Mouse (Mus musculus): ENCODE data around the gene Gm13420. TPM values are rescaled to one million over a fixed set of nuclear protein-coding genes. Genes with fewer than 3 reads are reported as not detected.

The Gm13420 gene
- polyA plus RNA-seq, 2 experiments from 2014 or later, result 0.30 TPM; not detected in 1

DNA sequence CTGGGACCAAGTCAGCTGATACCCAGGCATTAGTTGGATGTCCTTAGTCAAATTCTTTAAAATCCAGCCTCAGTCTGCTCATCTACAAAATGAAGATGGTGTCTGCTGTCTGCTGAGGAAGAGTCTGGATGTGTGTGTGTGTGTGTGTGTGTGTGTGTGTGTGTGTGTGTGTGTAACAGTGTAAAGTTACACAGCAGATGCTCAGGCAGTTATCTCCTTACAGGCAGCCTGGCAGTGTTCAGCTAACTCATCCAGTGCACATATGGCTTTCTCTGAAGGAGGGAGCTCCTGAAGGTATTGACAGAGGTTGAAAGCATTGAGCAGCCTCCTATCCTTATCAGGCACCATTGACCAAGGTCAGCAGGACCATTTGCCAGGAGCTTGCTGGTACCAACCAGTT is 50.6 kb downstream of the Gm13420 start:
- ATAC-seq, result no peak

DNA sequence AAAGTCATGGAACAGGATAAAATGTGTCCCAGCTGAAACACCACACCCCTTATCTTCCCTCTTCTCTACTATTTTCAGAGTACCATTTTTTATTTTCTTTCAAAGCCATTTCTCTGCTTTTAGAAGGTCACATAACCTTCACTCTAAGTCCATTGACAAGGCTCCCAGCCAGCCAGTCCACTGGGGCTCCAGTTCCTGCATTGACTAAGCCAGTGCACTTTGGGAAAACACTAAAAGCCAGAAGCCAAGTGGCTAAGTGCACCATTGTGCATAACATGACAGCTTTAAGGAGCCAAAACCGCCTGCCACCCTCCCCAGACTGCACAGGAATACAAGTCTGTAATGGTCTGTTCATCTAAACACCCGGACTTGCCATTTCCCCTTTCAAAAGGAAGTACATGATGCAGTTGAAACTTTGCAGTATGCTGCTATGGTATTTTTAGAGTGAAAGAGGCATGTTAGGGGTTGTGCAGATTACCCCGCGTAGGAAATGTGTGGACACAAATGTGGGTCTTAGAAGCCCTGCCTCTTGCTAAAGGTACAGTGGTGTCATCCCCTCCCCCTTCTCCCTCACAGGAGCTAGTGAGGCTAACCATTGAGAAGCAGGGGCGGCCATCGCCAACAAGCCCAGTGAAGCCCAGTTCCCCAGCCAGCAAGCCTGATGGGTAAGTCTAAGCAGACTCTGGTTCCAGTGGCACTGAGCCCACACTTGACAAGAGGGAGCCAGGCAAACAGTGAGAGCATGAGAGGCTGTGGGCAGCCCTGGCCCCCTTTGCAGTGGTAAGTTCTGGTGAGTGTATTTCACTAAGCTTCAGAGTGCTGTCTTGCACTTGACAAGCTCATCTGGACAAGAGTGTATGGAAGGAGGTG is 52.8 kb downstream of the Gm13420 start:
- ATAC-seq, result no peak

DNA sequence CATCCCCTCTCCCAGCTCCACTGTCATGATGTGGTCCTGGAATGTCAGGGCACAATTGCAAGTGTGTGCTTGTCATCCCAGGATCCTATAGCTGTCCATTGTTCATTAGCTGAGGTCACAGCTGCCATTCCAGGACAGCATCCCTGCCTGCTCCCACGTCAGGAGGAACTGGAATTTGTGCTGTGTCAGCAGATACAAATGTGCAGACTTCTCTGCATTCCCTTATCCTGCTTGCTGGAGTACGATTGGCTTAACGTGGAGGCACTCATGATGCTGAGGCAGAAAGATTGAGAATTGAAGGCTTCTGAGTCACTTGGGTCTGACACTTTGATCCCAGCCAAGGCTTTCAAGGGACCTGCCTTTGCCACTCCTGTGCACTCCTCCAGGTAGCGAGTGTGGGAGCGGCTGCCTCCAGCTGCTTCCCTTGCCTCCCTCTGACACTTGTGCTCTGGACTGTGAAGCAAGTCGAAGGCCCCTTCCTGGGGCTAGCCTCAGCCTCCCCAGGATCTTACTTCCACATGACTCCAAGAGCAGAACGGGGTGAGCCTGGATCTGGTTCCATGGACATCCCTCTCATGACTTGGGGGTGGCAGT is 55.2 kb downstream of the Gm13420 start:
- ATAC-seq, result no peak

Other genes starting within 250 kb of the Gm13420 start
- 10 to 100 TPM; 28.7 to 35.9 TPM for gene Rapgef1, start 132.0 kb downstream of the Gm13420 start, polyA plus RNA-seq (2017; shearing (Covaris generic))
- gene Gm13547, start 7.6 kb upstream of the Gm13420 start, polyA plus RNA-seq (2017; shearing (Covaris generic)), result not detected
- gene Coq4, start 35.8 kb upstream of the Gm13420 start, polyA plus RNA-seq (2017; shearing (Covaris generic)), result 10 to 100 TPM in 1 of 2 experiments, 1 to 10 TPM in 1; 5.0 to 11.6 TPM
- 10 to 100 TPM; 20.3 to 34.2 TPM for gene Trub2, start 36.8 kb upstream of the Gm13420 start, polyA plus RNA-seq (2017; shearing (Covaris generic))
- gene Slc27a4, start 50.9 kb upstream of the Gm13420 start, polyA plus RNA-seq (2017; shearing (Covaris generic)), result 1 to 10 TPM; 1.1 to 1.8 TPM
- gene Urm1, start 68.4 kb upstream of the Gm13420 start, polyA plus RNA-seq (2017; shearing (Covaris generic)), result 10 to 100 TPM; 21.1 to 25.3 TPM
- under 1 TPM; 0.20 to 0.87 TPM for gene Cercam, start 117.5 kb upstream of the Gm13420 start, polyA plus RNA-seq (2017; shearing (Covaris generic))
- gene Odf2, start 137.5 kb upstream of the Gm13420 start, polyA plus RNA-seq (2017; shearing (Covaris generic)), result 10 to 100 TPM; 47.1 to 62.9 TPM
- 10 to 100 TPM; 61.6 to 82.4 TPM for gene Gle1, start 183.7 kb upstream of the Gm13420 start, polyA plus RNA-seq (2017; shearing (Covaris generic))
- gene Sptan1, start 213.9 kb upstream of the Gm13420 start, polyA plus RNA-seq (2017; shearing (Covaris generic)), result 100 to 1,000 TPM in 1 of 2 experiments, 10 to 100 TPM in 1; 70.4 to 103 TPM